Mouse (Mus musculus) monocyte, adult 5-6 weeks (primary cell): Measurements from ENCODE around the gene Xntrpc. TPM values are rescaled to one million over a fixed set of nuclear protein-coding genes. Genes with fewer than 3 reads are reported as not detected.

Source experiments
- ATAC-seq: fragments of 153-309, 156-312 bp; replicated peaks from 2 replicates; pipeline ENCODE4 v1.8.0; 2017; ENCODE audit warnings: mild to moderate bottlenecking; ENCODE audit not compliant: low TSS enrichment, insufficient number of reproducible peaks, severe bottlenecking, poor library complexity, low FRiP score
- total RNA-seq: library from RNA; stranded (forward); fragments of 200-1000, 200-491, 200-594 nt; gene quantifications from 3 replicates; pipeline ENCODE4 v1.2.3, GENCODE M21; 2017

The Xntrpc gene
- total RNA-seq, 1 experiment from 2014 or later: not detected

DNA sequence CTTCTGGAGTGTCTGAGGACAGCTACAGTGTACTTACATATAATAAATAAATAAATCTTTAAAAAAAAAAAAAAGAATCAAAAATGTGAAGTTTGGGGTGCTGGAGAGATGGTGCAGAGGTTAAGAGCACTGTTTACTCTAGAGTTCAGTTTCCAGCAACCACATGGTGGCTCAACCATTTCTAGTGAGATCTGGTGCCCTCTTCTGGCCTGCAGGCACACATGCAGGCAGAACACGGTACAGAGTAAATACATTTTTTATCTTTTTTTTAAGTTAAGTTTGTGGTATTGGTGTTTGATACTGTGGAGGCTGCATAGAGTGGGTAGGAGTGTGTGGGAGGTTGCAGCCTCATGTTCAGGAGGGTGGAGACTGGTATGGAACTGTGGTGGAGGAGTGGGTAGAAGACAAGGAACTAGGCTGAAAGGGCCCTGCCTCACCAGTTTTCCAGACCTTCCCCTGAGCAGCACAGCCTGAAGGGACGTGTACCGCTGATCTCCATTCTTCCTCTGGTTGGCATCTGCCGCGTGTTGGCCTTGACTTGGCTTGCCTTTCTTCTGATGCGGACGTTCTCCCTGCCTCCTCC is 11.3 kb downstream of the Xntrpc start:
- no peak for ATAC-seq

DNA sequence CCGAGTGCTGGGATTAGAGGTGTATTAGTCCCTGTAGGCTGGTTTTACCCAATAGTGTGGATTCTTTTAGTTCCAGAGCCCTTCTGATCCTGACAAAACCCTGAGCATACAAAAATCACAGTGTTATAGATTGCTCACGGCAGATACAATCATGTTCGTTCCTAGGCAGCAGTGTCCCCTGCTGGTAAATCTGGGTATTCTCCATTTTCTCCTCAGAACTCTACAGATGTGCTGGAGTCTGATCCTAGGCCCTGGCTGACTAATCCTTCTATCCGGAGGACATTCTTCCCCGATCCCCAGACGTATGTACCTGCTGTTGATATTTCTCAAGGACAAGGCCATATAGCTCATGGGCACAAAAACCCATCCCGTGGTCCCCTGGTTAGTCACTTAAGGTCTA is 13.0 kb downstream of the Xntrpc start:
- ATAC-seq: no peak

DNA sequence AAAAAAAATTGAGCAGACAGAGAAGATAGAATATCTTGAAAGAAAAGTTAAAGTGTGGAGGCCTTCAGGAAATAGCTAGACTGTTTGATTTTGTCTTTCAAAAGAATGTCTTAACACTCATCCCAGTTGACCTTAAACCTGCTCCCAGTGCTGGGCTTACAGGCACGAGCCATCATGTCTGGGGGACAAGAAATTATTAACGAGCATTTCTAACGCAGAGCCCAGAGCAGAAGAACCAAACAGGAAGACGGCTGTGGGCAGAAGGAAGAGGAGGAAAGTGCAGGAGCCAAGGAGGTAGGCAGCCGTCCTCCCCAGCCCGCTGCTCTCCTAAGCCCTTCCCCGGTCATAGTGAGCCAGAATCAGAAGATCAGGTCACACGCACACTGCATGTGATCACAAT is 14.8 kb downstream of the Xntrpc start:
- ATAC-seq: no peak

DNA sequence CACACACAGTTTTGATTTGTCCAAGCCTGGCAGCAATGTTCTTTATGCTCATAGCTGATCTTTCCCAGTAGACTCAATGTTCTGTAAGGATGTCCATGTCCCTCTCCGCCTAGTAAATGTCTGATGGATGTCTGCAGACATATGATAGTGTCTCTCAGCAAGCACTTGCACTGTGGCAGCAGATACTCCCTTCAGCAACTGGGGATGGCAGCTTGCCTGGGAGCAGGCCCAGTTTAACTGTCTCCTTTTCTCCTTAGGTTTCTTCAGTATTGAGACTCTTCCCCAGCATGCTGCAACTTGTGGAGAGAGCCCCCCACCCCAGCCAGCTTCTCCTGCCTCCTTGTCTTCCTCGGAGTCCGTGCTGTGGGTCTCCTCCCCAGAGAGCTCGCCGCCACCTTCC is 16.3 kb downstream of the Xntrpc start:
- ATAC-seq: no peak

DNA sequence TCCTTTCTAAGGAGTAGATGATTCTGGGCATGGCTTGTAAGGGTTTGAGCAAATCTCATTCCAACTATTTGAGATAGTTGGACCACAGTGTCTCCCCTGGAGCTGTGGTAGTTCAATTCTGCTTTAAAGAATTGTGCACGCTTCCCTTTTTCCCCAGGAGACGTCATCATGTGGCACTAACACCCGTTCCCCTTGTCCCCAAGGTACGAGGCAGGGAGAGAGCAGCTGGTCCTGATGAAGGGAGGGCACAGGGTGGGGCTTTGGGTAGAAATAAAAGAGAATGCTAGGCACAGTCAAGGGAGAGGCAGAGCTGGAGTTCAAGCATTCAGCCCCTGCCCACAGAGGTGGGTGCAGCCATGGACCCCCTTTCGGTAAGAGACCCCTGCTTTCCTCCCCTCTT is 17.3 kb downstream of the Xntrpc start, which contains the start of gene Trpc2:
TSS of gene Trpc2 (plus strand) at position 301 of the 400 bp plus-strand sequence.
- ATAC-seq: no peak

DNA sequence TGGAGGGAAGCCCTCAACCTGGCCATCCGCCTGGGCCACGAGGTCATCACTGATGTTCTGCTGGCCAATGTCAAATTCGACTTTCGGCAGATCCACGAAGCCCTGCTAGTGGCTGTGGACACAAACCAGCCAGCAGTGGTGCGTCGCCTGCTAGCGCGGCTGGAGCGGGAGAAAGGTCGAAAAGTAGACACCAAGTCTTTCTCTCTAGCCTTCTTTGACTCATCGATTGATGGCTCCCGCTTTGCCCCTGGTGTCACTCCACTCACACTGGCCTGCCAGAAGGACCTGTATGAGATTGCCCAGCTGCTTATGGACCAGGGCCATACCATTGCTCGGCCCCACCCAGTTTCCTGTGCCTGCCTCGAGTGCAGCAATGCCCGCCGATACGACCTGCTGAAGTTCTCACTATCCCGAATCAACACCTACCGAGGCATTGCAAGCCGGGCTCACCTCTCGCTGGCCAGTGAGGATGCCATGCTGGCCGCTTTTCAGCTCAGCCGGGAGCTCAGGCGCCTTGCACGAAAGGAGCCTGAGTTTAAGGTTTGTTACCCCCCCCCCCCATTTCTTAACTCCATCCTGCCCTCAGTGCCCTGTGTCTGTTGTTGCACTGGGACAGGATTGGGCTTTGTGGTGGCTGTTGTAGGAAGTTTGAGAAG is 18.7 kb downstream of the Xntrpc start:
- no peak for ATAC-seq

DNA sequence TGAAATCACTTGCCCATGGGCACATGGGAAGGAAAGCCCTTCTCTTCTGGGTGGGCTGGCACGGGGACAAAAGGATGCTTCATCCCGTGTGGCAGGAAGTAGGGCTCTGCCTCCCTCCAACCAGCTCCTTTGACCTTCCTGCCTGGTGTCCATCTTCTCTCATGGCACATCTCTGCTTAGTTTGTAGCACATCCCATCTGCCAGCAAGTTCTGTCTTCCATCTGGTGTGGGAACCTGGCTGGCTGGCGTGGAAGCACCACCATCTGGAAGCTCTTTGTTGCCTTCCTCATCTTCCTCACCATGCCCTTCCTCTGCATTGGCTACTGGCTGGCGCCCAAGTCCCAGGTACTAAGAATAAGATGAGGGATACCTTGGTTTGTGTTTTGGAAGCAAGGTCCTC is 21.8 kb downstream of the Xntrpc start:
- no peak for ATAC-seq

DNA sequence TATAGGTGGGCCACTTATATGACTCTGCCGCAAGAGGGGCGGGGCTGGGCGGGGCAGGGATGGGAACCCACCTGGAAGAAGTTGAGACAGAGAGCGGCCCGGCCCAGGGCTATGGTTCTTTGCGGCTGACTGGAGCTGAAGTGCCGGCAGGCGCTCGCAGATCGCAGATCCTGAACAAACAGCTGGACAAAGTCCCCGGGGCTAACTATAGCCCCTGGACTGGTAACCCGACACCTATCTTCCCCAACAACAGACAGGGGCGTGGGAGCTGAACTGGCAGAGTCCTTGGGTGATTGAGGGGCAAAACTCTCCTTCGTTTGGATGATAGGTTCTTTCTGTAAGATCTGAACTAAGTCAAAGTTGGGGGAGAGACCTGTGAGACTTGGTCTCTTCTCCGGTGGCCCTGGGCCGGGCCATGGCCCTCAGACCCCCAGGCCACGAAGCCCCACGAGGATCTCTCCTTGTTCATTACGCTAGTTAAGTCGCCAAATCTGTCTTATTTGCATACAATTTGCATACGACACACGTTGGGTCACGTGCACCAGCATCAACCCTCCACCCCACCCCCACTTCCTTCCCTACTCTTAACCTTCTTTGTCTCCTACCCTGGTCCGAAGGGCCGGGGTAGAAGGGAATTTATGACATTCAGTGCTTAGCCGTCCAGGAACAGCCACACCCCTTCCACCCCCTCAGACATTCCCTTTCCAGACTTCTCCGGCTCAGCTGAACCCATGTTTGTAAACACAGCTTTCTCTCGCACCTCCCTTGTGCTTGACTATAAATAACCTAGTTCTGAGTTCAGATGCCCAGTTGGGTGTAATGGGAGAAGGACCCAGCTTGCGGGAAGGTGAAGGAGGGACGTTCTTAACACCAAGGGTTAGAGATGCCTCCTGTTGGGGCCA is 34.5 kb downstream of the Xntrpc start:
- ATAC-seq: 0 out of 2 replicates have a peak, but pooled peaks have one; percentile 33

DNA sequence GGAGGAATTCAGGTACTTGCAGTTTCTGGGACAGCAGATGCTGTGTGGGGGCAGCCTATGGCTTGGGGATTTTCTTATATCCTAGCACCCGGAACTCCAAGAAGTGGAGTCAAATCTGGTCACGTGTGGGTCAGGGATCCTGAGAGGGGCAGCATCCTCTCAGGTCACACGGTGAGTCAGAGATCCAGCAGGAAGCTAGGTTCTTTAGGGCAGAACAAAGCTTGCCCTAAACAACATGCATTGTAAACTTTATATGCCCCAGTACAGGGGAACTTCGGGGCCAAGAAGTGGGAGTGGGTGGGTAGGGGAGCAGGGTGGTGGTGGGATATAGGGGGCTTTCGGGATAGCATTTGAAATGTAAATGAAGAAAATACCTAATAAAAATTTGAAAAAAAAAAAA is 35.4 kb downstream of the Xntrpc start:
- ATAC-seq: no peak

DNA sequence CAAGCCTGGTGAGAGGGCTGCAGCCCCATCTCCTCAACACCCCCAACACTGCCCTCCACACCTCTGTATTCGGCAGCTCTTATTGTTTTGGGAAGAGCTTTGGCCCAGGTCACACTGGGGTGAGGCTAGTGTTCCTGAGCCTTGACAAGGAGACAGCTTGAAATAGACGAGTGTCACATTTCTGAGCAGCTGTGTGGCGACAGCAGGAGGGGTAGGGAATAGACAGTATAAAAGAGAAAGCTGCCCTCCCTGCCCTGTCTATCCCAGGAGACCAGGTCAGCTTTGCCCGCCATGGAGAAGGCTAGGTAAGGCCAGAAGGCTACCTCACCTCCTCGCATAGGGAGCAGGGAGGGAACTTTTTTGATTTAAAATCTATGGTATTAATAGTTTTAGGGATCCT is 36.0 kb downstream of the Xntrpc start, which contains the start of gene Art1:
TSS of gene Art1 (plus strand) at position 257 of the 400 bp plus-strand sequence.
- no peak for ATAC-seq

DNA sequence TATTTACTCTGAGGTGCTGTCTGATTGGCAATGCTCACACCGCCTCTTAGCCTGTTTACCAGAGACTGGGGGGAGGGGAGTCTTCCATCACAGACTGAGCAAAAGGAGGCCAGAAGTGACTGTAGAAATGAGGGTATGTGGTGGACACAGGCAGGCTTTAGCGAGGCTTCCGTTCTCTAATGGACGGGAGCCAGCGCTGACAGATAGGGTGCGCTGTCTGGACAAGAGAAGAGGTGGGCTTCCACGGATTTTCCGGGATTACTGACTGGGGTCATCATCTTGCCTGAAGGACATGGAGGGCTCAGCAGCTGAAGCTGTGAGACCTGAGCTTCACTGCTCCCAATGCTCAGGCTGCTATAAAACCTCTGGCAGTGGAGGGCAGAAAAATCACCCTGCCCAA is 36.7 kb downstream of the Xntrpc start:
- ATAC-seq: no peak

DNA sequence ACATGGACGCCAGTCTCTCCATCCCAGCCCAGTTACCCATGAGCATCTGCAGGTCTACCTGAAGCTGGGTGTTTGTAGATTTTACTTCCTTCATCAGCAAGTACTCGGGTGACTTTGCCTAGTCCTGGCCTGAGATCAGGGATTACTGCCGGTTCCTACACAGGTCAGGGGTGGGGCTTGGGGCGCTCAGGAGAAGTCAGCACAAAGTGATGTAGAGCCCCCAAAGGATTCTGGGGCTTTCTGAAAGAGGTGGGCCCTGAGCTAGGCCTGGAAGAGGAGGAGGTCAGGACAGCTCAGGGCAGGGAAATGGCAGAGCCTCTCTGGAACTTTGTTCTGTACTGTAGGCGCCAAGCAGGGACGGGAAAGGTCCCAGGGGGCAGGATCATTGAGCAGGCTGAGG is 37.2 kb downstream of the Xntrpc start:
- ATAC-seq: no peak

DNA sequence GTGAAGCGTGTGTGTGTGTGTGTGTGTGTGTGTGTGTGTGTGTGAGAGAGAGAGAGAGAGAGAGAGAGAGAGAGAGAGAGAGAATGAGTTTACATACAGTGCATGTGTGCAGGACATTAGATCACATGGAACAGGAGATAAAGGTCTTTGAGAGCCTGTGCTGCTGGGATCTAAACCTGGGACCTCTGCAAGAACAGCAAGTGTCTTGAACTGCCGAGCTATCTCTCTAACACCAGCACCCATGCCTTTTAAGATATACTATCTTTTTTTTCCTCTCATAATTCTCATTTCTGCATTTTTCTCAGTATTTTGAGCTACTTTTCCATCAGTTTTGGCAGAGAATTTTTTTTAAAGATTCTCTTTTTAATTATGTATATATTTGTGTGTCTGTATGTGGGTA is 38.0 kb downstream of the Xntrpc start:
- ATAC-seq: no peak

DNA sequence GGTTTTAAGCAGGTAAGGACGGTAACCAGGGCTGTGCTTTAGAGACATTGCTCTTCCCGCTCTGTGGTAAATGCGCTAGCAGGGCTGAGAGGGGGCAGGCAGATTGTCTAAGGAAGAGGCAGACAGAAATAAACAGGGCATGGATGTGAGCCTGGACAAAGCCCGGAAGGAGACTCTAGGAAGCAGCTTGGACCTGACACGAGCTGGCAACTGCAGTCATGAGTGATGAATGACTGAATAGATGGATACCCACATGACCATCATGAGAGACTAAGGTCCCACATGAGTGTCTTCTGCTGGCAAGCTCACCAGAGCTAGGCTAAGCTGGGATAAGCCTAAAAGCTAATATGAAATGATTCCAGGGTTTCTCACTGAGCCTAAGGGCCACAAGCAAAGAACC is 38.6 kb downstream of the Xntrpc start:
- ATAC-seq: no peak

DNA sequence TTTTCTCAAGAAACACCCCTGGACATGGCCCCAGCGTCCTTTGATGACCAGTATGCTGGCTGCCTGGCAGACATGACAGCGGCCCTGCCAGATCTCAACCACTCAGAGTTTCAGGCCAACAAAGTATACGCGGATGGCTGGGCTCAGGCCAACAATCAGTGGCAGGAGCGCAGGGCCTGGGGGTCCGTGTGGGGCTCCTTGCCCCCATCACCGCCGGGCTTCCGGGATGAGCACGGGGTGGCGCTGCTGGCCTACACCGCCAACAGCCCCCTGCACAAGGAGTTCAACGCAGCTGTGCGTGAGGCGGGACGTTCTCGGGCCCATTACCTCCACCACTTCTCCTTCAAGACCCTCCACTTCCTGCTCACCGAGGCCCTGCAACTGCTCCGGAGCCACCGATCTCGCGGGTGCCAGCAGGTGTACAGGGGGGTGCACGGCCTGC is 41.2 kb downstream of the Xntrpc start:
- ATAC-seq: no peak

DNA sequence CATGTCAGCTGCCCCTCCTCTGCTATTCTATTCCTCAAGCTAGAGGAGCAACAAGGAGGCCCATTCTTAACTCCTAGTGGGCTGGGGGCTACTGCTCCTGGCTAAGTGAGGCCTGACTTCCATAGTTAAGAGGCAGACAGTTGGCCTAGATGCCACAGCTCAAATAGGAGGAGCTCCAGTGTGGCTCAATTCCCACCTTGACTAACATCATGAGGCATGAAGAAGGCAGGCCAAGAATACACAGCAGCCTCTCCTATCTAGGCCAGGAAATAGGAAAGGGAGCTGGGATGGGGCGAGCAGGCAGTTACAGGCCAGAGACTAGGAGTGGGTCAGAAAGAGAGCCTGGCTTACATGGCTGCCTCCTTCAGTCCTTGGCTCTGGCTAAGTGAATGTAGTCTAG is 42.7 kb downstream of the Xntrpc start:
- ATAC-seq: no peak

DNA sequence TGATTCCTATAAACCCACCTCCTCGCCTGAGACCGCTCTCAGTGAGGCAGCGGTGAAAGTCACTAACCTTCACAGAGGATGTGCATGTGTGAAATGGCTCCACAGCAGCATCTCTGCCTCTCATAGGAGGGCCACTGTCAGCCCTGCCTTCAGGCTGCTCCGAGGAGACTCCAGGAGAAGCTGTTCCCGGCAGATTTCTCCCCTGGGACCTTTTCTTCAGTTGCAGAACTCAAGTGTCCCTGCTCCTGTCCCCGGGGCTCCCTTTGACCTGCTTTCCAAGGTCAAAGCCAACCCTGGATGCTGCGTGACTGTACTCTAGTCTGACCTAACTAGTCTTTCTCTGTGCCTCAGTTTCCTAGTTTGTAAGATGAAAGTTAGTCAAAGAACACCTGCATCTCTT is 43.7 kb downstream of the Xntrpc start, which contains the start of gene Art5:
TSS of gene Art5 (minus strand) at position 319 of the 400 bp plus-strand sequence.
- ATAC-seq: no peak

DNA sequence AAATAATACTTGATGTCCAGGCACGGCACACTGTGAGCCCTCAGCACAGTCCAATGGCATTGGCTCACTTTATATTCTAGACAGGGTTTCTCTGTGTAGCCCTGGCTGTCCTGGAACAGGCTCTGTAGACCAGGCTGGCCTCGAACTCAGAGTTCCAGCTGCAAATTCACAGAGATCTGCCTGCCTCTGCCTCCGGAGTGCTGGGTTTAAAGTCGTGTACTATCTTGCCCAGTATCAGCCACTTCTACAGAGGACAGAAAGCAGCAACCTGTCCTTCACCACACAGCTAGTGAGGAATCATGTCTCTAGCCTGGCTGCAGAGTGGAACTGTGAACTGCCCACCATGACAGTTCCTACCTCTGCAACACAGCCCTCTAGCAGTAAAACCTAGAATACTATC is 44.2 kb downstream of the Xntrpc start:
- no peak for ATAC-seq

DNA sequence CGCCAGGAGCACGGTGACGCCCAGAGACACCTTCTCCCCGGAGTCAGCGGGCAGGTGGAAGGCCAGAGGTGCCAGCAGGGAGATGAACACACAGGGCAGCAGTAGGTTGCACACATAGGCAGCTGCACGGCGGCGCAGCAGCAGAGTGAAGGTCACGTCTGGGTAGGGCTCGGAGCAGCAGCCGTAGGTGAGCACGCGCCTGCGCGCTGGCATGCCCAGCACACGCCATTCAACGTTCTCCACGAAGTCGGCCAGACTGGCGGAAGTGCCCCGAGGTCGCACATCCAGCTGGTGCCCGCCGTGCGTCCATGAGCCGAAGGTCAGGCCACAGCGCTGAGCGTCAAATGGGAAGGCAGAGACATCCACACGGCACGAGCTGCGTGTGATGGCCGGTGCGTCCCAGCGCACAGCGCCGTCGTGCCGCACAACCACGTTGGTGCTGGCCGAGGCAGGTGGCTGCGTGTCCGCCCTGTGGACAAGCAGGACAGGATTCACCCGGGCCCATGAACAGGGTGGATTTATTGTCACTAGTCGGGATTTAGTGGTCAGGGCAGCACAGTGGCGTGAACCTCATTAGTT is 47.7 kb downstream of the Xntrpc start:
- no peak for ATAC-seq
